Mouse (Mus musculus) thymus, adult 2 months (tissue): ENCODE measurements at regions not wholly inside any gene's neighbourhood (a gene's known extent, or its start where the extent isn't known, plus 50 kb on each side); places are given as distances from the start of the nearest gene placed in this dataset.

Source experiments
- CTCF ChIP-seq: fragments of 200-500 bp; IDR thresholded peaks from 2 replicates; pipeline ENCODE4 v1.5.1; 2012; ENCODE audit warnings: mild to moderate bottlenecking, control low read depth, low read length, moderate library complexity, borderline replicate concordance; ENCODE audit not compliant: control insufficient read depth, poor library complexity, insufficient read depth; ENCODE audit errors: extremely low read depth
- POLR2A ChIP-seq: fragments of 200-500 bp; IDR thresholded peaks from 2 replicates; pipeline ENCODE4 v1.6.1; 2012; ENCODE audit warnings: mild to moderate bottlenecking, low read length, control low read depth, moderate library complexity; ENCODE audit not compliant: control insufficient read depth, poor library complexity, insufficient read depth; ENCODE audit errors: extremely low read depth

DNA sequence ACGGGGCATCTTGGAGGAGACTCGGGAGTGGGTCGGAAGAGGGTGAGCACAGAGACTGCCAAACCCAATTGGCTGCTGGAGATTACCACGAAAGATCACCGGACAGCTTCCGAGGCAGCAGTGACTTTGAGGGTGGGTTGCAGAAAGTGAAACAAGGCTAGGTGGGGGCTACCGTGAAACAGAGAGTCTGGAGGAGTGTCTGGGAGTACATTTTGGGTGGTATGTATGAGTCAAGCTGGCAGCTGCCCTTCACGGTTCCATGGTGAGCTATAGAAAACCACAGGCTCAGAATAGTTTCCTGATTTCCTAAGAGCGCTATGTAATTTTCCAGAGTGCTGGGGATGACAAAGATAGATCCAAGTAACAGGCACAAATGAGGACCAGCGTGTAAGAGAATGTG lies 263.7 kb upstream of the Got2 start:
- no peak for TF ChIP-seq CTCF
- no peak for TF ChIP-seq POLR2A
